Mouse (Mus musculus): ENCODE data around the gene Brd3os. TPM values are rescaled to one million over a fixed set of nuclear protein-coding genes. Genes with fewer than 3 reads are reported as not detected.

Brd3os gene
- total and polyA plus RNA-seq, 3 experiments, result 0.55 to 0.78 (median 0.68) TPM

DNA sequence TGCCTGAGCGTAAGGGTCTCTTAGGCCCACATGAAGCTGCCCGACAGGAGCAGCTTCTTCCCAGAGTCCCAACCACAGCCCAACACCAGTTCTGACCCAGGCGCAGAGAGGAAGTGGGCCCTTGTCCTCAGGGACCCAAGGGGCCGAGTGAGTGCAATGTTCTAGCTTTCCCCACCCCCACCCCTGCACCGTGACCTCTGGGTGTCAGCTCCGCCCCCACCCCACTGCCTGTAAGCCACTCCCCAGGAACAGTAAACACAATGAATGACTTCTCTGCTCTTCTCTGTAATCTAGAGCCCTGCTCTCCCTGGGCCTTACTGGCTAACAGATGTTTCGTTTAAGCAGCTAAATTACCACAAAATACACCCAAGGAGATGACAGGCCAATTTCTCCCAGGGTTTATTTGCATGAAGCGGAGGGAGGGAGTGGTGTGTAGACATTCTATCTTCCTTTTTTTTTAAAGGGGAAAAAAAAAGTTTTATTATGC is 30.4 kb upstream of the Brd3os start:
- Histone ChIP-seq H3K27me3 (ENCODE audit: insufficient read depth, low read length) (peaks cover 15% of the 10 kb centered on the region; the same call in 1 of the 2 replicates), H3K9me3 (replicated peaks) (no peaks in the 10 kb centered on the region), H3K4me1 (ENCODE audit: insufficient read depth, low read depth, low read length) (peaks cover 21% of the 10 kb centered on the region), H3K36me3 (replicated peaks) (no peaks in the 10 kb centered on the region), H3K4me3 (ENCODE audit: low read depth, low read length) (peak overlapping the region; percentile 33; the same call in 1 of the 2 replicates)
- DNase-seq (ENCODE audit: low spot score) (peak; percentile 39), ATAC-seq (ENCODE audit: extremely low read depth, insufficient number of reproducible peaks, low FRiP score, poor library complexity, severe bottlenecking) (peak; percentile 73)
- TF ChIP-seq POLR2AphosphoS5 (IDR thresholded peaks at IDR 0.05; ENCODE audit: insufficient replicate concordance, low read depth, low read length) (no peak), CTCF (IDR thresholded peaks at IDR 0.05; ENCODE audit: low read depth, low read length) (no peak), TAL1 (conservative IDR thresholded peaks at IDR 0.05; ENCODE audit: low read depth, low read length) (no peak), GATA1 (IDR thresholded peaks at IDR 0.05; ENCODE audit: borderline replicate concordance, low read length) (no peak), GATA2 (IDR thresholded peaks at IDR 0.05; ENCODE audit: borderline replicate concordance, low read depth, low read length) (no peak)

DNA sequence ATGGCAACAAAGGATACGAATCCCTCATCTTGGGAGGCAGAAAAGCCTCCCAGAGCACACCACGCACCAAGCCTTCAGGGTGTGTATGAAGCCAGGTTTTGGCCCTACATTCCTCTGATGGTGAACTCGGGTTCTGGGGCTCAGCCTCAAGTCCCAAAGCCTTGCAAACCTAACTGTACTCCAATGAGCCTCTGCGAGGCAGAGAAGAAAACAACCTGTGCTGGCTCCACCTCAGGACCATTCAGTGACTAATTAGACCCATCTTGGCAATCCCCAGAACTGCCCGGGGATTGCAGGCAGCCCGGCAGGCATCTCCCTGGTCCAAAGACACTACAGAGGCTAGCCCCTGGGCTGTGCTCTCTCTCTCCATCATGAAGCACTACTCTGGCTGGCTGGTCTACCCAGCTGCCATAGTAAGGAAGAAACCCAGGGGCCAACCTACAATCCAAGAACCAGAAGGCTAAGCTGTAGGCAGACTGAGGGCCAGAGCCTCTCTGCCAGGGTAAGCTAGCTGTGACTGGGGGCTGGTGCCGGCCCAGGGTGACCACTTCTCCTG is 29.8 kb upstream of the Brd3os start:
- ATAC-seq (ENCODE audit: extremely low read depth, insufficient number of reproducible peaks, low FRiP score, poor library complexity, severe bottlenecking) (no peak), DNase-seq (ENCODE audit: low spot score) (no peak)
- no peak for TF ChIP-seq GATA1 (IDR thresholded peaks at IDR 0.05; ENCODE audit: borderline replicate concordance, low read length)
- no peak for TF ChIP-seq CTCF (IDR thresholded peaks at IDR 0.05; ENCODE audit: low read depth, low read length)
- no peak for TF ChIP-seq GATA2 (IDR thresholded peaks at IDR 0.05; ENCODE audit: borderline replicate concordance, low read depth, low read length)
- TF ChIP-seq TAL1 (conservative IDR thresholded peaks at IDR 0.05; ENCODE audit: low read depth, low read length), result no peak
- TF ChIP-seq POLR2AphosphoS5 (IDR thresholded peaks at IDR 0.05; ENCODE audit: insufficient replicate concordance, low read depth, low read length), result no peak
- Histone ChIP-seq H3K36me3 (replicated peaks) (no peaks in the 10 kb centered on the region), H3K4me1 (ENCODE audit: insufficient read depth, low read depth, low read length) (peaks cover 21% of the 10 kb centered on the region), H3K4me3 (ENCODE audit: low read depth, low read length) (no peak overlapping the region), H3K9me3 (replicated peaks) (no peaks in the 10 kb centered on the region), H3K27me3 (ENCODE audit: insufficient read depth, low read length) (peaks cover 15% of the 10 kb centered on the region; the same call in 1 of the 2 replicates)

DNA sequence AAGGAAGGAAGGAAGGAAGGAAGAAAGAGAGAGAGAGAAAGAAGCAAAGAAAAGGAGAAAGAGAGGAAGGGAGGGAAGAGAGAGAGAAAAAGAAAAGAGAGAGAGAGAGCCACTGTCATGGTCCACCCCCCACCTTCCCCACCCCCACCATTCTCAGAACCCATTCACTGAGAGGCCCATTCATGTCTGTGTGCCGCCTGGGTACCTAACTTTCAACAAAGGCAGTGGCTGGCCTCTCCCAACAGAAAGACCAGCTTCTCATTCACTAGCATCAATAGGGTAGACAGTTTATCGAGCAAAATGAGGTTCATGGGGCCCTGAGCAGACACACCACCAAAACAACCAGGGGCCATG is 28.6 kb upstream of the Brd3os start:
- no peak overlapping the region for H3K4me3 ChIP-seq (ENCODE audit: low read depth, low read length)
- TF ChIP-seq POLR2AphosphoS5 (IDR thresholded peaks at IDR 0.05; ENCODE audit: insufficient replicate concordance, low read depth, low read length) (no peak), GATA2 (IDR thresholded peaks at IDR 0.05; ENCODE audit: borderline replicate concordance, low read depth, low read length) (no peak), CTCF (IDR thresholded peaks at IDR 0.05; ENCODE audit: low read depth, low read length) (no peak), GATA1 (IDR thresholded peaks at IDR 0.05; ENCODE audit: borderline replicate concordance, low read length) (no peak), TAL1 (conservative IDR thresholded peaks at IDR 0.05; ENCODE audit: low read depth, low read length) (no peak)
- peaks cover 29% of the 10 kb centered on the region for H3K4me1 ChIP-seq (ENCODE audit: insufficient read depth, low read depth, low read length)
- DNase-seq (ENCODE audit: low spot score) (no peak), ATAC-seq (ENCODE audit: extremely low read depth, insufficient number of reproducible peaks, low FRiP score, poor library complexity, severe bottlenecking) (no peak)
- peaks cover 24% of the 10 kb centered on the region for H3K27me3 ChIP-seq (ENCODE audit: insufficient read depth, low read length)
- no peaks in the 10 kb centered on the region for H3K36me3 ChIP-seq (replicated peaks)
- H3K9me3 ChIP-seq (replicated peaks), result no peaks in the 10 kb centered on the region

DNA sequence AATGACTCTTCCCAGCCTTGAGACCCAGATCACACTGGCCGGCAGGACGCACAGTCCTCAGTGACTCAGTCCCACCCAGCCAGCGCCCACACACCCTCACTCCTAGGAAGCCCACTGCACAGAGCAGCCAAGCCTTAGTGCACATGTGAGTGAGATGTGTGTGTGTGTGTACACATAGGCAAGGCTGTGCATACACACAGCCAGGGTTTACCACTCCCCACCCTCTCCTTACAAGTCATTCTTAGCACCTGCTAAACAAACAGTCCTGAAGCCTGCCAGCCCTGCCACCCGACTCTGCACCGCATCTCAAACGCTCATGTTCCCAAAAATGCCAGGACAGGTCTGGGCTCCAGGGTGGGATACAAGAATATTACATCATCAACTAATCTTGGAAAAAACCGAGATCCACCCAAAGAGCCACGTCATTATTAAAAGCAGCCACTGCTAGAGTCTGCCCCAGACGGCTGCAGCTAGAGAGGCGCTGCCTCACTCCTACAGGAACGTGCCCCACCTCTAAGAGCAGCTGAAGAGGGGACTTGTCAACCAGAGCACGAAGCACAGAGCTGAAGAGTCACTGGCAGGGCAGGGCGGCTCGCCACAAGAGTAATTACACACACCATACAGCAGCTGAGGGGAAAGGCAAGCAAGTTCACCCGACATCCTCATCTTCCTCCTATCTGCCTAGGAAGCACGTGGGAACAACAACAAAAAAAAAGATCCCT is 28.0 kb upstream of the Brd3os start:
- H3K4me1 ChIP-seq (ENCODE audit: insufficient read depth, low read depth, low read length), result peaks cover 29% of the 10 kb centered on the region
- no peak overlapping the region for H3K4me3 ChIP-seq (ENCODE audit: low read depth, low read length)
- no peaks in the 10 kb centered on the region for H3K36me3 ChIP-seq (replicated peaks)
- DNase-seq (ENCODE audit: low spot score), result no peak
- H3K27me3 ChIP-seq (ENCODE audit: insufficient read depth, low read length), result peaks cover 25% of the 10 kb centered on the region
- H3K9me3 ChIP-seq (replicated peaks), result no peaks in the 10 kb centered on the region
- no peak for TF ChIP-seq TAL1 (conservative IDR thresholded peaks at IDR 0.05; ENCODE audit: low read depth, low read length)
- TF ChIP-seq CTCF (IDR thresholded peaks at IDR 0.05; ENCODE audit: low read depth, low read length), result no peak
- no peak for TF ChIP-seq GATA2 (IDR thresholded peaks at IDR 0.05; ENCODE audit: borderline replicate concordance, low read depth, low read length)
- no peak for TF ChIP-seq GATA1 (IDR thresholded peaks at IDR 0.05; ENCODE audit: borderline replicate concordance, low read length)
- no peak for TF ChIP-seq POLR2AphosphoS5 (IDR thresholded peaks at IDR 0.05; ENCODE audit: insufficient replicate concordance, low read depth, low read length)
- ATAC-seq (ENCODE audit: extremely low read depth, insufficient number of reproducible peaks, low FRiP score, poor library complexity, severe bottlenecking), result no peak

DNA sequence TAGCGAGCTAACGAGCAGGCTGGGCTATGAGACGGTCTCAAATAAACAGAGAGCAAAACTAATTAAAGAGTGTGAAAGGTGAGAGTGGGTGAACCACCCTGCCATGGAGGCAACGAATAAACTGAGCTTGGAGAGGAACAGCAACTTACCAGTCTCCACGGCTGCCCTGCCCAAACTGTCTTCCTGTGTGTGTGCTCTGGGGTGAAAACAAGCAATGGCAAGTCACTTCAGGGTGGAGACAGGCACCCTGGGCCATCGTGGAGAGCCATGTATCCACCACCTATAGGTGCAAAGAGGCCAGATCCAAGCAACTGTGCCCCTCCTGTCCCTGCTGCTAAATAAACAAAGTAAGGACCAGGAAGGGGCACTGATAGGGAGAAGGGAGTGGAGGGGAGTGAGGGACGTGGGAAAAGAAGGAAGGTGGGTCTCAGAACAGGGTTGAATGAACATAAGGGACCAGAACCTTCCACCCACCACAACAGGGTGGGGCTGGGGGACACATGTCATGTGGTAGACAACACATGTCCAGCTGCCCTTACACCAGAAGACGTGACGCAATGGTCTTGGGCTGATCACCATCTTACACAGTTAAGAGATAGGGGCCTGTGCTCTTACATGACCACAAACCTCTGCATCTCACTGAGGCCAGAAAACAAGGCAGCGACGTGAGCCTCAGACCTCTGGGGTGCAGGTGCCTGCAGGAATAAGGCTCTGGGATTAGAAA is 26.9 kb upstream of the Brd3os start:
- H3K4me3 ChIP-seq (ENCODE audit: low read depth, low read length), result no peak overlapping the region
- TF ChIP-seq CTCF (IDR thresholded peaks at IDR 0.05; ENCODE audit: low read depth, low read length), result no peak
- no peak for TF ChIP-seq GATA2 (IDR thresholded peaks at IDR 0.05; ENCODE audit: borderline replicate concordance, low read depth, low read length)
- no peak for TF ChIP-seq TAL1 (conservative IDR thresholded peaks at IDR 0.05; ENCODE audit: low read depth, low read length)
- TF ChIP-seq GATA1 (IDR thresholded peaks at IDR 0.05; ENCODE audit: borderline replicate concordance, low read length), result no peak
- TF ChIP-seq POLR2AphosphoS5 (IDR thresholded peaks at IDR 0.05; ENCODE audit: insufficient replicate concordance, low read depth, low read length), result no peak
- no peak for DNase-seq (ENCODE audit: low spot score)
- peaks cover 29% of the 10 kb centered on the region for H3K4me1 ChIP-seq (ENCODE audit: insufficient read depth, low read depth, low read length)
- H3K27me3 ChIP-seq (ENCODE audit: insufficient read depth, low read length), result peaks cover 23% of the 10 kb centered on the region
- ATAC-seq (ENCODE audit: extremely low read depth, insufficient number of reproducible peaks, low FRiP score, poor library complexity, severe bottlenecking), result no peak
- no peaks in the 10 kb centered on the region for H3K9me3 ChIP-seq (replicated peaks)
- no peaks in the 10 kb centered on the region for H3K36me3 ChIP-seq (replicated peaks)

DNA sequence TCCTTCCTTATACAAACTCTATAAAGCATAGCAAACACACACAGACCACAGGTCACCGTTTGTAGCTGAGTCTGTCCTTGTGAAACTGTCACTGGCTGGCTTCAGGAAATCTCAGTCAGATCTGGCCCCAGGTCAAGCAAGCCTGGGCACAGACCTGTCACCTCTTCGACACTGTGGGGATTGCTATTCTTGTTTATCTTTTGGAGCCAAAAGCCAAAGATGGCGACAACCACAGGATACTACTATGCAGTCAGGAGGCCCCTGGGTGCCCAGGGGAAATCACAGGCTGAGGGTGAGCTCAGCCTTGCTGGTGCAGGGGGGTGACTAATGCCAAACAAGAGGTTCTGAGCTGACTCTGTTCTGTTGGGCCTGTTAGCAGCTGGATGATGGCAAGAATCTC is 25.7 kb upstream of the Brd3os start:
- no peak for ATAC-seq (ENCODE audit: extremely low read depth, insufficient number of reproducible peaks, low FRiP score, poor library complexity, severe bottlenecking)
- no peak for DNase-seq (ENCODE audit: low spot score)
- H3K4me3 ChIP-seq (ENCODE audit: low read depth, low read length), result no peak overlapping the region

More for the DNA sequence above, 25.7 kb upstream of the Brd3os start:
- Histone ChIP-seq H3K4me1 (ENCODE audit: insufficient read depth, low read depth, low read length) (peaks cover 23% of the 10 kb centered on the region), H3K36me3 (replicated peaks) (no peaks in the 10 kb centered on the region), H3K27me3 (ENCODE audit: insufficient read depth, low read length) (peaks cover 29% of the 10 kb centered on the region), H3K9me3 (replicated peaks) (no peaks in the 10 kb centered on the region)
- no peak for TF ChIP-seq TAL1 (conservative IDR thresholded peaks at IDR 0.05; ENCODE audit: low read depth, low read length)
- TF ChIP-seq POLR2AphosphoS5 (IDR thresholded peaks at IDR 0.05; ENCODE audit: insufficient replicate concordance, low read depth, low read length), result no peak
- TF ChIP-seq GATA1 (IDR thresholded peaks at IDR 0.05; ENCODE audit: borderline replicate concordance, low read length), result no peak
- no peak for TF ChIP-seq CTCF (IDR thresholded peaks at IDR 0.05; ENCODE audit: low read depth, low read length)
- no peak for TF ChIP-seq GATA2 (IDR thresholded peaks at IDR 0.05; ENCODE audit: borderline replicate concordance, low read depth, low read length)

Measured in G1E (cell line).